In genomic region chr6:39372727-39373126, GRCm38 (mm10) we compare ENCODE assay signal across 9 mouse cellular contexts. TPM values are rescaled to one million over a fixed set of nuclear protein-coding genes. Genes with fewer than 3 reads are reported as not detected.
DNase-seq lines count a peak whose midpoint lies in the region; ATAC-seq and TF ChIP-seq lines count a peak whose summit lies in the region.
"Had no signal": no experiment of that assay in that cellular context is flagged by ENCODE, and none has a peak within 500 bp of the region (broad histone marks: within the 10 kb centered on the region; RNA-seq: fewer than 3 reads in every experiment).

No protein-coding gene starts in this region.

- 28% methylated on average over 7 of the region's 7 CpGs for WGBS in heart, embryonic 16.5 days
- WGBS in lung, adult 2 months = 12% methylated on average over 7 of the region's 7 CpGs
- 19% methylated on average over 7 of the region's 7 CpGs for WGBS in stomach, embryonic 14.5 days
- 81% methylated on average over 7 of the region's 7 CpGs for WGBS in forebrain, embryonic 13.5 days
- WGBS in midbrain, embryonic 15.5 days = 71% methylated on average over 7 of the region's 7 CpGs

- H3K4me3 ChIP-seq in heart, embryonic 16.5 days (ENCODE audit: low read length) = no peak overlapping the region
- H3K4me3 ChIP-seq in lung, adult 2 months (replicated peaks; ENCODE audit: extremely low read depth, low read depth, low read length) = no peak overlapping the region
- no peak overlapping the region for H3K4me3 ChIP-seq in stomach, embryonic 14.5 days (ENCODE audit: low read depth, low read length)
- no peak overlapping the region for H3K4me3 ChIP-seq in forebrain, embryonic 13.5 days
- H3K4me3 ChIP-seq in midbrain, embryonic 15.5 days = no peak overlapping the region

- peak overlapping the region; percentile 24 for H3K27ac ChIP-seq in heart, embryonic 16.5 days (ENCODE audit: low read length)
- H3K27ac ChIP-seq in stomach, embryonic 14.5 days (ENCODE audit: low read length) = peak overlapping the region; percentile 66
- no peak overlapping the region for H3K27ac ChIP-seq in forebrain, embryonic 13.5 days
- H3K27ac ChIP-seq in midbrain, embryonic 15.5 days = no peak overlapping the region

- no peak for ATAC-seq in heart, embryonic 16.5 days (replicated peaks; ENCODE audit: extremely low read depth, insufficient read depth, low FRiP score)
- no peak; the same call in 1 of the 2 replicates for ATAC-seq in stomach, embryonic 14.5 days (ENCODE audit: insufficient number of reproducible peaks, insufficient read depth, low FRiP score, low read depth)
- ATAC-seq in forebrain, embryonic 13.5 days = no peak
- no peak for ATAC-seq in midbrain, embryonic 15.5 days (replicated peaks)

- H3K27me3 ChIP-seq in heart, embryonic 16.5 days (ENCODE audit: control insufficient read depth, insufficient read depth, low read length) = no peaks in the 10 kb centered on the region
- no peaks in the 10 kb centered on the region for H3K27me3 ChIP-seq in stomach, embryonic 14.5 days (ENCODE audit: control insufficient read depth, insufficient read depth, low read length)
- H3K27me3 ChIP-seq in forebrain, embryonic 13.5 days = no peaks in the 10 kb centered on the region
- no peaks in the 10 kb centered on the region for H3K27me3 ChIP-seq in midbrain, embryonic 15.5 days (replicated peaks)

- H3K9me3 ChIP-seq in heart, embryonic 16.5 days (replicated peaks; ENCODE audit: control insufficient read depth, low read length) = no peaks in the 10 kb centered on the region
- no peaks in the 10 kb centered on the region for H3K9me3 ChIP-seq in stomach, embryonic 14.5 days (ENCODE audit: control insufficient read depth, low read depth, low read length)
- H3K9me3 ChIP-seq in forebrain, embryonic 13.5 days (replicated peaks) = no peaks in the 10 kb centered on the region
- H3K9me3 ChIP-seq in midbrain, embryonic 15.5 days = no peaks in the 10 kb centered on the region

- H3K4me2 ChIP-seq in heart, embryonic 16.5 days (ENCODE audit: low read depth, low read length) = no peak overlapping the region
- no peak overlapping the region for H3K4me2 ChIP-seq in stomach, embryonic 14.5 days (replicated peaks; ENCODE audit: low read depth, low read length)
- H3K4me2 ChIP-seq in forebrain, embryonic 13.5 days = no peak overlapping the region
- H3K4me2 ChIP-seq in midbrain, embryonic 15.5 days = no peak overlapping the region

- no peak for TF ChIP-seq POLR2A in lung, adult 2 months (IDR thresholded peaks at IDR 0.05; ENCODE audit: borderline replicate concordance, extremely low read depth, low read depth, low read length)

- H3K4me1 ChIP-seq in heart, embryonic 16.5 days (ENCODE audit: control insufficient read depth, insufficient read depth, low read length) = peaks cover 13% of the 10 kb centered on the region
- H3K4me1 ChIP-seq in lung, adult 2 months (ENCODE audit: control insufficient read depth, insufficient read depth, low read length) = peaks cover 12% of the 10 kb centered on the region
- H3K4me1 ChIP-seq in stomach, embryonic 14.5 days (ENCODE audit: control insufficient read depth, insufficient read depth, low read length) = peaks cover 22% of the 10 kb centered on the region
- H3K4me1 ChIP-seq in forebrain, embryonic 13.5 days = peaks cover 15% of the 10 kb centered on the region
- H3K4me1 ChIP-seq in midbrain, embryonic 15.5 days = peaks cover 23% of the 10 kb centered on the region

- peaks cover 5% of the 10 kb centered on the region; the same call in 1 of the 2 replicates for H3K36me3 ChIP-seq in heart, embryonic 16.5 days (ENCODE audit: control insufficient read depth, insufficient read depth)
- no peaks in the 10 kb centered on the region for H3K36me3 ChIP-seq in stomach, embryonic 14.5 days (ENCODE audit: control insufficient read depth, insufficient read depth, low read length)
- peaks cover 11% of the 10 kb centered on the region for H3K36me3 ChIP-seq in forebrain, embryonic 13.5 days (ENCODE audit: poor library complexity, severe bottlenecking)
- peaks cover 2% of the 10 kb centered on the region; the same call in 1 of the 2 replicates for H3K36me3 ChIP-seq in midbrain, embryonic 15.5 days (replicated peaks)

- H3K9ac ChIP-seq in heart, embryonic 16.5 days (ENCODE audit: low read length) = no peak overlapping the region
- H3K9ac ChIP-seq in stomach, embryonic 14.5 days (replicated peaks; ENCODE audit: low read depth, low read length) = no peak overlapping the region
- H3K9ac ChIP-seq in forebrain, embryonic 13.5 days = no peak overlapping the region
- H3K9ac ChIP-seq in midbrain, embryonic 15.5 days = no peak overlapping the region

- TF ChIP-seq CTCF in lung, adult 2 months (IDR thresholded peaks at IDR 0.05; ENCODE audit: insufficient read depth, low read length) = no peak

- DNase-seq in adrenal gland, adult (ENCODE audit: inconsistent age in 2 of 2, low spot score in 1 of 2) = peak; percentile 13 to 45
- no peak for DNase-seq in adrenal gland, postnatal 4 days (ENCODE audit: low spot score in 2 of 2)
- DNase-seq in adrenal gland, postnatal 36 days = peak; percentile 10 to 19
- peak; percentile 29 for DNase-seq in lung, adult 2 months

RNA-seq across cellular contexts. Expression of gene Slc37a3, which starts 4.7 kb away (rescaled TPM):
- 10 to 100 TPM; 44.4 to 58.7 TPM for total RNA-seq in adrenal gland, postnatal 4 days (2021)
- 10 to 100 TPM; 38.9 to 39.5 TPM for total RNA-seq in adrenal gland, postnatal 36 days (2021)
- polyA plus RNA-seq in heart, embryonic 16.5 days (2015; fragmentation: Nextera tagmentation; extraction: Ambion mirVana) = 28.4 and 30.9 TPM in 2 replicates
- 13.7 and 21.1 TPM in 2 replicates for polyA plus RNA-seq in lung, adult 2 months (2012; rRNA removed)
- polyA plus RNA-seq in stomach, embryonic 14.5 days (2014; fragmentation: Nextera tagmentation; extraction: Ambion mirVana) = 49.6 and 54.7 TPM in 2 replicates
- 53.5 and 56.3 TPM in 2 replicates for polyA plus RNA-seq in forebrain, embryonic 13.5 days (2015; fragmentation: Nextera tagmentation; extraction: Ambion mirVana)
- polyA plus RNA-seq in midbrain, embryonic 15.5 days (2015; fragmentation: Nextera tagmentation; extraction: Ambion mirVana) = 62.8 and 65.8 TPM in 2 replicates

RNA-seq across cellular contexts. Expression of gene Rab19, which starts 8.2 kb away (rescaled TPM):
- total RNA-seq in adrenal gland, postnatal 4 days (2021) = 1 to 10 TPM; 2.4 TPM
- total RNA-seq in adrenal gland, postnatal 36 days (2021) = under 1 TPM; 0.40 to 0.59 TPM
- polyA plus RNA-seq in heart, embryonic 16.5 days (2015; fragmentation: Nextera tagmentation; extraction: Ambion mirVana) = 1.1 and 1.9 TPM in 2 replicates
- polyA plus RNA-seq in lung, adult 2 months (2012; rRNA removed) = 3.6 and 5.2 TPM in 2 replicates
- polyA plus RNA-seq in stomach, embryonic 14.5 days (2014; fragmentation: Nextera tagmentation; extraction: Ambion mirVana) = 4.8 and 5.0 TPM in 2 replicates
- polyA plus RNA-seq in forebrain, embryonic 13.5 days (2015; fragmentation: Nextera tagmentation; extraction: Ambion mirVana) = 0.29 and 0.31 TPM in 2 replicates
- 0.31 and 0.36 TPM in 2 replicates for polyA plus RNA-seq in midbrain, embryonic 15.5 days (2015; fragmentation: Nextera tagmentation; extraction: Ambion mirVana)
- polyA plus RNA-seq: C2C12 had no signal

RNA-seq across cellular contexts. Expression of gene Mkrn1, which starts 47.5 kb away (rescaled TPM):
- total RNA-seq in adrenal gland, postnatal 4 days (2021) = 100 to 1,000 TPM in 1 of 2 experiments, 10 to 100 TPM in 1; 98.8 to 106 TPM
- total RNA-seq in adrenal gland, postnatal 36 days (2021) = 10 to 100 TPM; 76.0 to 89.5 TPM
- 95.2 and 100 TPM in 2 replicates for polyA plus RNA-seq in heart, embryonic 16.5 days (2015; fragmentation: Nextera tagmentation; extraction: Ambion mirVana)
- polyA plus RNA-seq in lung, adult 2 months (2012; rRNA removed) = 35.8 TPM in 2 replicates
- polyA plus RNA-seq in stomach, embryonic 14.5 days (2014; fragmentation: Nextera tagmentation; extraction: Ambion mirVana) = 56.3 and 58.3 TPM in 2 replicates
- 171 and 175 TPM in 2 replicates for polyA plus RNA-seq in forebrain, embryonic 13.5 days (2015; fragmentation: Nextera tagmentation; extraction: Ambion mirVana)
- polyA plus RNA-seq in midbrain, embryonic 15.5 days (2015; fragmentation: Nextera tagmentation; extraction: Ambion mirVana) = 269 TPM in 2 replicates

Comparison
In these comparisons a context has a peak if more than half of its experiments do, and no peak if none do; other contexts are left out.
1. DNase-seq: peak in adrenal gland, adult (2 of 2), adrenal gland, postnatal 36 days (2 of 2) and lung, adult 2 months (single experiment); none in adrenal gland, postnatal 4 days (0 of 2).
2. H3K27ac ChIP-seq: peak in heart, embryonic 16.5 days (single experiment) and stomach, embryonic 14.5 days (single experiment); none in forebrain, embryonic 13.5 days (single experiment) and midbrain, embryonic 15.5 days (single experiment).